Mouse (Mus musculus) thymus, adult 18-20 months (tissue): ENCODE measurements around the gene Mgmt.

Source experiments
- DNase-seq, 2 experiments: peaks; one replicate each; pipeline ENCODE4 v3.0.0; 2022; ENCODE audit warnings: mixed read lengths in 2 of 2

The Mgmt gene

DNA sequence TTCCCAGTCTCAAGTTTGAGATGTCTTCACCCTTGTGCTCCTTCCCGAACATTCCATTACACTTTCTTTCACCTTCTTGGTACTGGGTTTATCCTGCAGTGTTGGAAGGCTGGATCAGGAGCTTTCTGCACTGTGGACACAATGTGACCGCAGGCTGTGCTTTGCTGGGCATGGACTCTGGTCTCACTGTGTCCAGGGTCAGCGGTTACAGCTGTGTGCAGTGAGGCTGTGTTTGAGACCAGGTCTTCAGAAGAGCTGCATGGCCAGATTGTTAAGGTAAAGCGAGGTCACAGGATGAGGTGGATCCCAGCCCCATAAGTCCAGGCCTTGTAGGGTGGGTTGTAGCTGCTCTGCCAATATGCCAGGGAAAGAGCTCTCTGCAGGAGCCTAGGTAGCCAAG, 18.5 kb downstream of the Mgmt start:
- DNase-seq, result no peak

DNA sequence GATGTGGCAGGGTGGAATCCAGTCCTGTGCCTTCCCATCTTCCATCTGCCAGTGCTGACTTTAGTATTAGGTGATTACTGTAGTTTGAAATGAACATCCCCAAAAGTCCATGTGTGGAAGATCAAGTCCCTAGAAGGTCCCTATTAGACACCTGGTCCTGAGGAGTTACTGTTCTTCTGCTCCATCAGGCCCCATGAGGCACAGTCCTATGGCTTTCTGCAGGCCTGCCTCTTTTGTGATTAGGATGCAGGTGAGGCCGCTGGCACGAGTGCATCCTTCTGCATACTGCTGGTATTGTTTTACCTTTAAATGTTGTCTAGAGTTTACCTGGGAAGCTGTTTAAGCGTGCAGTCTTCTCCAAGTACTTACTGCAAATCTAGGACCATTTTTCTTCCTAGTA, 21.6 kb downstream of the Mgmt start:
- DNase-seq, result no peak

DNA sequence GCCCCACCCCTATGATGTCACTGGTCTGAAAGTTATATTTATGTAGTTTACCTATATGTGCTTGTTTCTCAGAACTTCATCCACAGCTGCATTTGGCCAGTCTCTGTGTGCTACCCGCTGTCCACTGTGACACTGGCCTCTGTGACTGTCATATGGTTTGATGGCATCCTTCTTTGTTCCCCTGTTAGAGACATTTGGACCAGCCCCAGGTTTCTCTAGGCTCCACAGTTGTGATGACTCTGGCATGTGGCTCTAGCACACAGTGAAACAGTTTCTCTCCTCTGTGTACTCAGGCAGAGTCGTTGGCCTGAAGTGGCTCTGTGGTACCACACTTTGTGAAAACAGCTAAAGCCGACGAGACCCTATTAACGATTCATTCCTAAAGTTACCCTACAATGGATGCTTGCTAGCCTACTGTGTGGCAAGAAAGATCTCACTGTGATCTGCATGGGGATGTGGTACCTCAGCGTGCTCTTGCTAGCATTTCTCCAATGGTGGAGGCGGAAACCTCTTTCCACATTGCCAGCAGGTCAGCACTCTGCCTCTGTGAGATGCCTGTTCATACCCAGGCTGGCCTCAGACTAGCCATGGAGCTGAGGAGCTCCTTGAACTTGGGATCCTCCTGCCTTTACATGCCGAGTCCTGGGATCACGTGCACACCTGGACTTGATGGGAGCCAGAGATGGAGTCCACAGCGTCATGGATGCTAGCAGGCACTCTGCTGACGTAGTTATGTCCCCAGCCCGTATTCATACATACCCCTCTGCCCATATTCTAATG, 26.8 kb downstream of the Mgmt start:
- no peak for DNase-seq

DNA sequence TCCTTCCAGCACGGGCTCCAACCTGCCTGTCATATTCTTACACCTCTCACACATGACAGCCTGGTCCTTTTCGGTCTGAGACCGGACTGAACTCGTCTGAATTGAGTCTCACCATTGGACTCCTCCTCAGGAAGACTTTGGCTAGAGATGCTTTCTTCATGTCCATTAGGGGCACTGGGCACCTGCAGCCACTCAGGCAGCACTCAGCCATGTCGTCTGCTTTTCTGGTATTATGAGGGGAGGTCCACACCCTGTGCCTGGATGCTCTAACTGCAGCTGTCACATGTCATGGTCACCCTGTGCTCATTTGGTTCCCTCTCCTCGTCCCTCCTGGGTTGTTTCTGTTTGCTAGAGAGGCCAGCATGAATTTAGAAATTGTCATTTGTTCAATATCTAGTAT, 27.8 kb downstream of the Mgmt start:
- DNase-seq, result no peak

DNA sequence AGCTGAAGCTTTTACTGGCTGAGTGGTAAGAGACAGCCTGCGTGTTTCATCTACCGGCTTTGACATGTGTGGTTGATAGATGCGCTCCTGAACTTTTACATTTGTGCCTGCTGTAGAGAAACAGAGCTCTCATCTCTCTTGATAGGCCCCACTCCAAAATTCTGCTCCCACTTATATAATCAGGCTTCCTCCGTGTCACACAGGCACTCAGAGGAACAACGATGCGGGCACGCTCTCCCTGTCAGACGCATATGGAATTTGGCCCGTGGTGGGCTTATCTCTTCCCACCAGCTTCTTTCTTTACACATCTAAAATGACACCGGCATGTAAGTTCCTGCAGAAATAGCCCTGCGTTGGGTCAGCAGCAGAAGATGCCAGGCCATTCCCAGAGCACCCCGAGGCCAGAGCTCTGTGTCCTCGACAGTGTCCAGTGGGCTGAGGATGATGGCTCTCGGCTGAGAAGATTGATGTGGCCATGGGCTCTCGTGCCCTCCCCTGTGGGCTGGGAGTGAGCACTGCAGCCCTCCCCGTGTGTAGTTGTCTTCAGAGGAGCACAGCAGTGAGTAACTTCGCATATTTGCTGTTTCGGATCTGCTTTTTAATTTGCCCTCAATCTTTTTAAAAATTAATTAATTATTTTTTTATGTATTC, 30.3 kb downstream of the Mgmt start:
- no peak for DNase-seq

DNA sequence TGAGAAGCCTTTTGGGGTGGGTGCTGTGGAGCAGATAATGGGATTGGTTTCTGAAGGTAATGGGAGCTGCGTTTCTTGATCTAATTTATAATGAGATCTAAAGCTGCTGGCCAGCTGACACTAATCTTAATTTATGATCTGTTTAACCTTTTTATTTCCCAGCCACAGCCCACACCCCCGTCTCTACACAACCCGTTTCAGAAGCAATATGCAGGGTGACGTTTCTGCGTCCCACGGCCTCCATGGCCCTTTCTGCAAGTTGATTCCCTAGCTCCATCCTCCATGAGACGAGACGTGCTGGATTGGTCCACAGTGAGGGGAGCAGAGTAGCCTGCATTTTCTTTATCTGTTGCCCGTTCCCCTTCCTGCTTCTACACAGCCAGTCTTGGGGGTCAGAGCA, 31.8 kb downstream of the Mgmt start:
- no peak for DNase-seq

DNA sequence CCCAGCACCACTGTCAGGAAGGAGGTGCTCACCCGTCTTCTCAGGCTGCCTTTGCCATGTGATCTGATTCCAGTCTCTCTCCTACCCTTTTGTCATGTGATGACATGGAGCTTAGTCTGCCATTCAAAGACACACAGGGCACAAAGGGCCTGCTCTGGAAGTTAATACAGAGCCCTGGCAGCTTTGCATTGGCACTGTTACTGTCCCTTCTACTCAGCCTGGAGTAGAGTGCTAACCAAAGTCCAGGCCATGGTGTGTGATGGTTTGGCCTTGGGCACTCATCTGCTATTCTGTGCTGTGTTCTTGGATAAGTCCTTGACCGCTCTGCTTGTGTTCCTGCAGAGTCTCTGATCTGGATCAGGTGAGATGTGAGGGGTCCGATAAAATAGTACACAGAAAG, 36.0 kb downstream of the Mgmt start:
- no peak for DNase-seq

DNA sequence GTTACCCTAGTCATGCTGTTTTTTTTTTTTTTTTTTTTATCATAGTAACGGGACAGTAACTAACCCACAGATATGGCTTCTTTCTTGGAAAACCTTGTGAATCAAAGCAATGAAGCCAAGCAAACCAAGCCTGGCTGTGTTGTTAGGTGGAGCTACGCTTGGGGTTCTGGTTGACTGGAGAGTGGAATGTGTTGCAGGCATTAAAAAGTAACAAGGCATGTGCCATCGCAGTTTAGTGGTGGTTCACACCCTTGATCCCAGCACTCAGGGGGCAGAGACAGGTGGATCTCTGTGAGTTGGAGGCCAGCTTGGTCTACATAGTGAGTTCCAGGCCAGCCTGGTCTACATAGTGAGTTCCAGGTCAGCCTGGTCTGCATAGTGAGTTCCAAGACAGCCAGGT, 39.0 kb downstream of the Mgmt start:
- no peak for DNase-seq

DNA sequence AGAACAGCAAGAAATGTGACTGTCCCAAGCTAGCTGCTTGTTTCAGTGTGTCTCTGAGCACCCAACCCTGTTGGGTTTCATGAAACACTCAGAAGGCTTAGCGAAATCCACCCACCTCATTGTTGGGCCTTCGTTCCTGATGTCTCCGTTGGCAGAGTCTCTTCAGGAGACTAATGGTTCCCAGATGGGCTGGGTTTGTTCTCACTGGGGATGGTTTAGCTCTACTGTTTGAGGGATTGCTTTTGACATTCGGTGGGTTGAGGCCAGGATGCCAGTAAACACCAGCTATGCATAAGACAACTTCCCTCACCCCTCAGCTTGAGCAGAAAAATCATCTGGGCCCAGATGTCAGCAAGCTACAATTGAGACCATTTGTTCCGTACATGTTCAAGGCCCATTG, 39.9 kb downstream of the Mgmt start:
- DNase-seq, result no peak

DNA sequence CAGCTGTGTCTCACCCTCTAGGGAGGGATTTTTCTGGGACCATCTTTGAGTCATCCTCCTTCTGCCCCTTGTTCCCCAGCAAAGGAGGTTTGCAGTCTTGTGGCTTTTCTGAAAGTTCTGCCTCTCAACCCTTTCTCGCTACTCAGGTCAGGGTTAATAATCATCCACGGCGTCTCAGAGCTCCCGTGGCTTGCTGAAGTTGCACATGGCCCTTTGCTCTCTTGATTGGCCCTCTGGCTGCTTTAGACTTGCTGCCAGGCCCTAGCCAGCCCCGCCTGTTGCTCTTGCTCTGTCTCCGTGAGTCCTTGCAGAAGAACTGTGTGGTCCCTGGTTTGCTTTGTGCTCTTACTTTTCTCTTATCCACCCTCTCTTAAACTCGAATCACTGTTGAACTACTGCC, 40.4 kb downstream of the Mgmt start:
- DNase-seq, result no peak

DNA sequence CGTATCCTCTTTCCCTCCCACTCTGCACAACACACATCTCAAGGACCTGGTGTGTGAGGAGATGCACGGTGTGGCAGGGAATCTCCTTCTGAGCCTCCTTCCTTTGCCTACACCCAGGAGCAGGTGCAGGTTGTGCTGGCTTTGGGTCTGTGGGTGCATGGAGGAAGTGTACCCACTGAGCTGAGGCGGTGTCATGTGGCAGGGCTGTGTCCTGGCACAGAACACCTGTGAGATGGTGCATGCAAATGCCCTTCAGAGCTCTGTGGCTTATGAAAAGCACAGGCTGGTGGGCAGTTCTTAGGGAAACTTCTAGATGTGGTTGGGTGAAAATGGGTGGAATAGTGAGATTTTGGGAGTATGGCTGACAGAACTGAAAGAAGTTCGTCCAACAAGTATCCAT, 44.0 kb downstream of the Mgmt start:
- no peak for DNase-seq

DNA sequence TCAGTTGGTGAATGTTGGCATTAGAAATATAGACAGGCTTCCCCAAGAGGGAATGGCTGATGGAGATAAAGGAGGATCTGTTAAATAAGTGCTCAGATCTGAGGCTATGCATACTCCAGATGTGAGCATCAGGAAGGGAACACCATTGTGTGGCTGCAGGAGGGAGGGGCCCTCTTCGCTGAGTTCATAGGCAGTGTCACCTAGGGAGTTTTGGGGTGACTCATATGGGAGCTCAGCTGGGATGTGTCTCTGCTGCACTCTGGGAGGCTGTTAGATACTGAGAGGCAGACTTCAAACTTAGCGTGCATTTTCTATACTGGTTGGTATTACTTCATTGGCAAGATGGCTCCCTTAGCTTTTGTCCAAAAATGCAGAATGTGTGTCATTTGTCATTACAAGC, 48.0 kb downstream of the Mgmt start:
- no peak for DNase-seq

DNA sequence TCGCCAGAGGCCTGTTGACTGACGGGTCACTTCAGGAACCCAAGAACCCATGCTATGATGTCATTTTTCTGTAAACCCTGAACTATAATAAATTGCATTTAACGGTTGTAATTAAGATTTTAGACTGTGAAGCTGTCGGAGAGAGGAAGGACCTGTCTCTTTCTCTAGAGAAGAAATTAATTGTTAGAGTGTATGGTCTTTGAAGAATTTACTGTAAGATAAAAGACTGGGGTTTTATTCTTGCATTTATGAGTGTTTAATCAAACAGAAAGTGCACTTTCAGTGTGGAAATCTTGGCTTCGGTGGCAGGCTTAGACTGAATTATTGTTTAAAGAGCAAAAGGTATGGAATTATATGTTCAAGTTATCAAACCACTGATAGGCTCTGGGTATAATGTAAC, 49.5 kb downstream of the Mgmt start:
- no peak for DNase-seq

DNA sequence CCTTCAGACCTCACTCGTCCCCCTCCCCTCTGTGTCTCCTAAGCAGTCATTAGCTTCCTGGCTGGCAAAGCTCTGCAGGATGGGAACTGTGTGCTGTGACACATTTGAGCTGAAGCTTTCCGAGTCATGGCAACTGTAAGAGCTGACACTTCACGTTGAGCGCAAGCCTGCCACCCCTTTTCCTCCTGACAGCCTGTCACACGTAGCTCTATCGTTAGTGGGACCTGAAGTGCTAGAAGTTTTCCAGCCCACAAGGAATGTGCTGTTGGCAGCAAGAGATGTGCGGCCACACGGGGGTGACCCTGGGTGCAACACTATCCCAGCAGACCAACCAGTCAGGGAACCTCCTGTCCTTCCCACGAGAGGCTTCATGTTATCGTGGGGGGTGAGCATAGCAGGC, 51.3 kb downstream of the Mgmt start:
- DNase-seq, result no peak

DNA sequence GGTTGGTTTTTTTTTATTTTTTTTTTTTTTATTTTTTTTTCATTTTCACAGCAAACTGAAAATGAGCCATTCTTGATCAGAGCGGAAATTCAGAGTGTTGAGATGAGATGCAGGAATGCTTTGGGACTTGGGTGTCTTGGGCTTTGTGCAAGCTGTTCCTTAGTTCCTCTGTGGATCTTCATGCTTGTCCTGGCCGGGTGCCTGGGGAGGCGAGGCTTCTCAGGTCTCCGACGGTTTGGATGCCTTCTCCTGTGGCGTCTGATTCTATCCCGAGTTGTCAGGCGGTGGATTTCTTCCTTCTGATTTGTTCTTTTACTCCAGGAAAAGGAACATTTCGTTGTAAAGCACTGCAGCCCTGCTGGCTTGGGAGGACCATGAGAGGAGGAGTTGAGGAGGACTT, 51.7 kb downstream of the Mgmt start:
- DNase-seq, result no peak

DNA sequence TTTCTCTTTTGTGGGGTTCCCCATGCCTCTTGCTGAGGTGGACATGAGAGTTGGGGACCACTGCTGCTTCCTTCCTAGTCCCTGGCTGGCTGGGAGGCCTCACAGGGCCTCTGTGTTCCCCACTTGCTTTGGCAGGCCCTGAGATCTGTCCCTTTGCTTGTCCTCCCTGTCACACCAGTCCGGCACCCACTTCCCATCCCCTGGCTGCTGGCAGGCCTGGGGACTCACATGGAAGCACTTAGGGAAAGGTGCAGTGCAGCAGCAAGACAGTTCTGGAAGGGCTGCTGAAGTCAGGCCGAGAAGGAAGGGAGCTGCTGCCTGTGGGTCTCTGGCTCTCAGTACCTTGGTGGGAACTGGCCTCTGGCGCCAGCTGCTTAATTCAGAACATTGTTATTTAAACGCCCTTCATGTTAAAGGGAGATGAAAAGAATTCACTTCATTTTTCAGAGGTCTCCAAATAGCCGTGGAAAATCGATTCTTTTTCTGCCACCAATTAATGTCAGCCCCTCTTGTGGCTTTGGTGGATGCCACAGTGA, 53.9 kb downstream of the Mgmt start:
- DNase-seq, result no peak

DNA sequence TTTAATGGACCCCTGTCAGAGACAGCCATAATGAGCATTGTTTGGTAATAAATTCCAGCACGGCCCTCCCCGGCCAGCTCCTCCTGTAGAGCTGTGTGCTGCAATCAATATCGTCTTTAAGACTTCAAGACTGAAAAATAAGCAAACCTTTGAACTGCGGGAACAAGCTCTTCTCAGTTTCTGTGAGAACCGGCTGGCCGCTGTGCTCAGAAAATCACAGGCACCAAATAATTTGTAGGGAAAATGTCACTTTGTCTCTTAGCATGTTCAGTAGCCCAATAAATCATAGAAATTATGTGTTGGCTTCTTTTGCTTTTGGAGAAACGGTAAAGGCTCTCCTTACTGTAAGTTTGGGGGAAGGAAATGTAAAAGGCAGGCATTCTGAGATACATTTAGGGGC, 58.2 kb downstream of the Mgmt start:
- no peak for DNase-seq

DNA sequence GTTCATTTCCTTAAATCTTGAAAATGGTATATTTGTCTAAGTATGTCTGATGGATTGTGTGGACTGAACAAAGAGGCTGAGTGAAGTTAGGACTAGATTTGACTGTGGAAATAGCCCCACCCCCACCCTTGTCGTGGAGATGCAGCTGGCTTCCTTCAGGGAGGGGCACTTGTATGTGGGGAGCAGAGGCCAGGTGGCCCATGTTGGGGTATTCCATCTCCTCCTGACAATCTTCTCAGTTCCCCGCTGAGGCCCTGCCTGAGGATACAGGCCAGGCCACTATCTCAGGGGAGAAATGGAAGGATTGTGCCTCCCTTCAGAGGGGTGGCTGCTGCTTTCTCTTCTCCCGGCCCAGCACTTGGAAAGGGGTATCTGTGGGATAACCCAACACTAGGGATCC, 58.8 kb downstream of the Mgmt start:
- DNase-seq, result peak; percentile 8 to 11

DNA sequence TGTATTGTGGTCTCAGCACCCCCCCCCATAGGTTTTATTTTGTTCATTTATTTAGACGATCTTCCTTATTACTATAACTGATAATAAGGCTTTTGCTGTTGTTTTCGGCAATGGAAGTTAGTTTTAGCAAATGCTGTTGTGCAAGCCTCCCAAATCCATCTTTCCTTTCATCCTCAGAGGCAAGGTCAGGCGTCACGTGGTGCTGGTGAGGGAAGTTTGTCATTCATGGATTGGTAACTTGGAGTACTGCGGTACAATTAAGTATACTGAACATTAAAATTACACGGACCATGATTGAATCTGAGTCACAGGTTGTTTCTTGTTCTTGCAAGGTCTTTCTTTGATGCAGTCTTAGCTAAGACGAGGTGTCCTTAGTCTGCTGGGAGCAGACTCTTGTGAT, 77.9 kb downstream of the Mgmt start:
- DNase-seq, result no peak

DNA sequence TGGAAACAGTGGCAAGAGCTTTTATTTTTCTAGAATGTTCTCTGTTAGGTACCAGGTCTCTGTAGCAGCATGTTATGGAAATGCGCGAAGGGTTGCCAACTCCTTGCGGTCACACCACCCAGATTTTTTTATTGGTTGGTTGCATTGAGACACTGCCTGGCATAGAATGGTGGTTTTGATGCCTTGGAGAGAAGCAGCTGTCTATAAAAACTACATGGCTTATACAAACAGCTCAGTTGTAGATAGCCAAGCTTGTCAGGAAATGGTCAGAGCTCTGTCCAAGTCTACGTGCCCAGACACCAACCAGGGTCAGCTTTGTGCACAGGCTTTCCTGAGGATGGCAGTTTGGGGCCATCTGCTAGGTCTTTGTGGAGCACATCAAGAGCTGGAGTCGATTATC, 80.6 kb downstream of the Mgmt start:
- DNase-seq, result no peak

DNA sequence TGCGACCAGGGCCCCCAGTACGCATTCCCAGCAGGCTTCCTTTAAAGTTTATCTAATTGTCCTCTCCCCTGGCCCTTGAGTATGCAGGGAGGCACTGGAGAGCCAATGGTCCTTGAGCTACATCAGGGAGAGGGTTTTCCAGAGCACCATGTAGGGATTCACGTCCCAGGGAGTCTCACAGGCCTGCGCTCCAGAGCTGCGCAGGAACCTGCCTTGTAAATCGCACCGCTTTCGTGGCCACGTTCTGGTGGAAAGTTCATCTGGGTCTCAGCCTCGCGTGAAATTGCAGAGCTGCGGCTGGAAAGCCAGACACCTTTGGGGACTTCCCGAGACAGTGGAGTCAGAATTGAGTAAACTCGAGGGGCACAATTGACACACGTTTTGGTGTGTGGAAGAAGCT, 103.0 kb downstream of the Mgmt start:
- no peak for DNase-seq

DNA sequence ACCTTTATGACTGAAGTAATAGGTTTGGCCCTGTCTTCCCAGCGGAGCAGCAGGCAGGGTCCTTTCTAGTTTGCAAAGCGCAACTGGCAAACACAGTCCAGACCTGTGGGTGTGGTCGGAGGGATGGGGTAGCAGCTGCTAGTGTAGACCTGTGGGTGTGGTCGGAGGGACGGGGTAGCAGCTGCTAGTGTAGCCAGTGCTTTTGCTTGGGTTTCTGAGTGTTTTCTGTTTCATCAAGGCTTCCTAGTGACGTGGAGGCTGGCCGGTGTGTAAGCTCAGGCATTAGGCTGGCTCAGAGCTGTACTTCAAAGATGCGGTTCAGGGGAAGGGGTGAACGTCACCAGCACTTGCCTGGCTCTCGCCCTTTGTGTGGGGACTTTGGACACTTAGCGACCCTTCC, 106.3 kb downstream of the Mgmt start:
- no peak for DNase-seq

DNA sequence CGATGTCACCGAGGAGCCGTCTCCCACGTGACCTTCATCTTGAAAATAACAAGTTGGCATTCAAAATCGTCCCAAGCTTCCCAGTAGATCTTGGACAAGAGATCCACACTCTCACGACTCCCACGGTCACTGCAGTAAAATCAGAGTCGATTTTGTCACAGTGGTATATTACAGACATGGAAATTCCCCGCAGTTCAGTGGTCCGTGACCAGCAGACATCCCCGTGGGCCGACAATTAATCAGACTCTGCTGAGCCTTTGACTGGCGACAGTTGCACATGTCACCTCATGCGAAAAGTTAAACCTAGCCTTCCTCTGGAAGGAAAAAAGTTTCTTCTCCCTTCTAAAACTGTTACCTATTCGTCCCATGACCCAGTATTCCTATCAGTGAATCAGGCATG, 106.8 kb downstream of the Mgmt start:
- DNase-seq, result no peak

DNA sequence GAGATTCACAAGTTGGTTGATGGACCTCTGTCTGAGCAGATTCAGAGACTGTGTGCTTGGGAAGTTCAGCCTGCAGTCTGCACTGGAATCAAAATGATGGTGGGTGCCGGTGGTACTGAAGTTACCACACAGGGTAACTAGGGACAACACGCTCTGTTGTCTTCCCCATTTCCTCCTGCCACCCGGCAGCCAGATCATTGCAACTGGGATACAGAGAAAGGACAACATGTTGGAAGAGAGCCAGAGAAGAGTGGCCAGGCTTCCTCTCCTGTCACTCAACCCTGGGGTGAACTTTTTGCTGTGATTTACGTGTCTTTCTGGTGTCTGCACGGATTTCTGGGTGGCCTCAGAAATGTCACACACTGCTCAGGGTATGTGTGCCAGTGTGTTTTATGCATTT, 107.4 kb downstream of the Mgmt start:
- no peak for DNase-seq

DNA sequence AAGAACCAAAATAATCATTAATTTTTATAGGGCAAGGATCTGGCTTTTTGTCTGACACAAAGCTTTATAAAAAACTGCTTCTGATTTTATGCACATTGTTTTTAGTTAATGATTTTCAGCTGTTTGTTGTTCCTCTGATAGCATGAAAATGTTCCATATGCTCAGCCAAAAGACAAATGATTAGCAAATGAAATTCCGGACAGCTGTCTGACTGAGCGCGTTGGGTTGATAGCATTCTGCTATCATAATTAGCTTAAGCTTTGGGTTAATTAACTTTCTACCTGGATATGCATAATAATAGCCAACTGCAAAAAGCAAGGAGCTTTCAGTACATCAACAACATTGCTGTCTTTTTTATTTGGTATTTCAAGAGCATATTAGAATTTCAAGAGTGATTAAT, 108.0 kb downstream of the Mgmt start:
- no peak for DNase-seq
